Mouse (Mus musculus): ENCODE data around the gene Slc25a51.

Gene Slc25a51

DNA sequence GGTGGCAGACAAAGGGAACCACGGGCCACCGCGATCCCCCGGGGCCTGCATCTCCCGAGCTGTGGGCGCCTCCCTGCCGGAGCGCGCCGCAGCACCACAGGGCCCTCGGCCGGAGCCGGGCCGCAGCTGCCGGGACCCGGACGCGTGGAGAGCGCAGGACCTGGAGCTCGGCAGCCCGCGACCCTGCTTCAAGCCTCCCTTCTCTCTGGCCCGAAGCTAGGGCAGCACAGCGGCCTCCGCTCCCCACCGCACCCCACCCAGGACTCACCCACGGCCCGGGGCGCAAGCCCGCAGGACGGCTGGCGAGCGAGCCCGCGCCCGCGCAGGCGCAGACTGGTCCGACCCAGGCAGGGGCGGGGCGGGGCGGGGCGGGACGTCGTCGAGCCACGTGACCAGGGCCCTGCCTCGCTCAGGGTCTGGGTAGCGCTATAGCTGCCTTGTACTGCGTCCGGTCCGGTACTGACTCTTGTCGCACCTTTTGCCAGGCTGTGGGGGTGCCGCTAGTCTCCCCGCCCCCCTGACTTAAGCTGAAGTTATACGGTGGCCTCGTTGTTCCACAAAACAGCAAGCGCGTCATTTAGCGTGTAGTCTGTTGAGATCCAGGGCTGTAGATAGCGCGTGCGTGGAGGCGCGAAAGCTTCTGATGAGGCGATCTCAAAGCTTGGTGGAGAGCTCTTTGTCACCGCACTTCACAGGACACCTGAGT, at the start of gene Slc25a51:
Slc25a51 (minus strand) TSS at position 340 of the 706 bp plus-strand sequence.
- peak; percentile 92 for DNase-seq (ENCODE audit: low read depth, low spot score)

DNA sequence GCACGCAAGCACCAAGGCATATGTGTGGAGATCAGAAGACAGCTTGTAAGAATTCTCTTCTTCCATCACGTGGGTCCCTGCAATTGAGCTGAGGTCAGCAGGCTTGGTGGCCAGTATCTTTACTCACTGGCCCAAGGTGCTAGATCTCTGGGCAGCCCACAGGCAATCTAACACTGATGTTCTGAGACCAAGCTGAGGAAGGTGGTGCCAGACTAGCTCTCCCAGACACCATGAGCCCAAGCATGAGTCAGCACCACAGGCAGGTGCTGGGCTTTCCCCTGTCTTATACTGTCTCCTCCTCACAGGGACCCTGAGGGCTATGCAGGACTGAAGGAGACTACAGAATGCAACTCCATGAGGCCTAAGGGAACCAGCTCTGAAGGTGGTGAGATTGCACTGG, 49.0 kb upstream of the Slc25a51 start:
- peak; percentile 29 for DNase-seq (ENCODE audit: low read depth, low spot score)

DNA sequence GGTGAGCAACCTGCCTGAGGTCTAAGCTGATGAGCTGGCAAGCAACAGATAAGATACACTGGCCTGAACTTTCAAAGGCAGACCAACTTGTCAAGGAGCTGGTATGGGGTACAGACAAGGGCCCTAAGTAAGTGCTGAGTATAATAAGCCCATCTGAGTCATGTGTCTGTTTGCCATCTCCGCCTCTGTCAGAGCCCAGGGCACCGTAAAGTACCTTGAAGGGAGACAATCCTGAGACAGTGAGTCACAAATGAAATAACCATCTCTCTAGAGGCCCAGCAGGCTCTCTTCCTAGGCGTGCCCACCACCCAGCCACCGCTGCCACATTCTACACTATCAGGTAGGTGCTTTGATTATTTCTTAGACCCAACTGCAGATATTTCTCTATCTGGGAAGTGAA, 46.4 kb upstream of the Slc25a51 start:
- no peak for DNase-seq (ENCODE audit: low read depth, low spot score)

DNA sequence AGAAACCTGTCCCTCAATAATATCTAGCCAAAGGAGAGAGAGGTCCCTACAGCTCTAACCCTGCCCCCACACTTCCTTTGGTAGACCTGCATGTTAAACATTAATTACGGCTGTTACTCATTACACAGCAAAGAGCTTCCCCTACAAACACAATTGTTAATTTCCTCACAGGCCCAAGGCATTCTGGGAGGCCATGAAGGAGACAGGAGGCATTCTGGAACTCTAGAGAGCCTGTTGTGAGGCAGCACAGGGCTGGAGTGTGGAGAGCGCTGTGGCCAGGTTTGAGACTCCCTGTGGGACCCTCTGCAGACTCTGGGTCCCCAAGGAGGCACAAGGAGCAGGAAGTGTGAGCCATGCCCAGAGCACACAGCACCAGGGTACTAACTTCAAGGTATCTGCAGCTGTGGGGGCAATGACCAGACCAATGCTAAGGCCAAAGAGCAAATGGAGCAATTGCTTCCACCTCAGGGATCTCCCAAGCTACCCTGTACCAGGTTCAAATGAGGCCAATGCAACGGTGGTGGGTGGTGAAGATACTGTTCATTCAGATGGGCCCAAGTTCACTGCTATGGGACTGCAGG, 44.8 kb upstream of the Slc25a51 start:
- no peak for DNase-seq (ENCODE audit: low read depth, low spot score)

DNA sequence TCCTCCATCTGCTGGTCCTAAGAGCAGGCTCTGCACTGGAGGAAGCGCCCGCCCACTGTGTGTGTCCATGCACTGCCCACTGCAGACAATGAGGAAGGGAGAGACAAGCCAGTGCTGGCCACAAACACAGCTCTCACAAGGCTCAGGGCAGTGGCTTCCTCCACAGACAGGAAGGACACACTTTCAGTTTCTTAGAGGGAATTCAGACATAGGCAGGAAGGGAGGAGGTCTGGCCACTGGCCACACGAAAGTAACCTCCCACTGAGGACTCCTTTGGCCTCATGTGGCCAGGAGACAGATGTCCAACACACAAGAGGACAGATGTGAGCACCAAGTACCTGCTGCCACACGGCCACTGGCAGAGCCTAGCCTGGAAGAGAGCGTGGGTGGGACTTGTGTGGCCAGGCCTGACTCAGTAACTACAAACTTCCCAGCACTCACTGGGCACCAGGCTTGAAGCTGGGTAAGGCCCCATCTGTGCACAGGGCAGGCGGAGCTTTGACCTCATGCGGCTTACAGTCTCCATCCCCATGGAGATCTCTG, 44.1 kb upstream of the Slc25a51 start:
- no peak for DNase-seq (ENCODE audit: low read depth, low spot score)

DNA sequence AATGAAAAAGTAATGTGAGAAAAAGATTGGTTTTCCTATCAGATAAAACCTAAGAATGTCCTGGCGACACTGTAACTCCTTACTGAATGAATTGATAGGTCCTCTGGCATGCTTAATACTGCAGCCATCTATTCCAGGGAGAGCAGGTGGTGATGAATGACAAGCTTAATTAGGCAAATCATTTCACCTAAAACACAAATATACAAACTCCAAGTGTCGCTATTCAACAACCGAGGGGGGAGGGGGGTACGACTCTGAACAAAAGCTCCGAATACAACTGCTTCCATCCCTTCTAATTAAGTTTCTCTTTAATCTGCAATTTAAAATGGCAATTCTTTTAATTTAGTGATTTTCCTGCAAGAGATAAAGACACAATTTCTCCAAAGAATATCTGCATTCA, 40.4 kb upstream of the Slc25a51 start:
- no peak for DNase-seq (ENCODE audit: low read depth, low spot score)

DNA sequence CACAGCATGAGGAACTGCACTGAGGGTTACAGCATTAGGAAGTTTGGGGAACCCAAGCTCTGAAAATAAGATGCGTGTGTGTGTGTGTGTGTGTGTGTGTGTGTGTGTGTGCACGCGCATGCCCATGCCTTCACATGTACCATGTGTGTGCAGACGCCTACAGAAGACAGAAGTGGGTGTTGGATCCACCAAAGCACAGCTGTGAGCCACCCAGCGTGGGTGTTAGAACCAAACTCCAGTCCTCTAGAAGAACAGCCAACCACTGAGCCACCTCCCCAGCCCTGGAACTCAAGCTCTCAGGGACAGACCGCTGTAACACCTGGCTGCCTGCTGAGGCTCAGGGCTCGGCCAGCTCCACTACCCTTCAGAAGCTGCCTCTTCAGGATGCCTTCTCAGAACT, 39.9 kb upstream of the Slc25a51 start:
- DNase-seq (ENCODE audit: low read depth, low spot score), result no peak

DNA sequence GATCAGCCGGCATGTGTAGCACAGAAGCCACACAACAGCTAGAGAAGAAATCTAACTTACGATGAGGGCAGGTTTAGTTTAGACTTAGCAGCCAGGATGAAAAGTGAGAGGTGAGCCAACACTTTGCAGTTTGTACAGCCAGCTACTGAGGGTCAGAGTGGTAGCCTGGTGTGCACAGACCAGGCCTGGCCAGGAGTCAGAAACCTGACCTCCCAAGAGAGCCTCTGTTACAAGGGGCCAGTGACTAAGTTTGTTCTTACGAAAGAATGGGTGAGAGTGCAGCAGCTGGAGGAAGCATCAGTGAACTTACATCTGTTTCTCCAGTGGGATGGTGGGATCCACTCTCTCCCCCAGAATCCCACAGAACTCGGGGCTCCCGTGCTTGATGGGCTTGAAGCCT, 38.6 kb upstream of the Slc25a51 start:
- DNase-seq (ENCODE audit: low read depth, low spot score), result no peak

DNA sequence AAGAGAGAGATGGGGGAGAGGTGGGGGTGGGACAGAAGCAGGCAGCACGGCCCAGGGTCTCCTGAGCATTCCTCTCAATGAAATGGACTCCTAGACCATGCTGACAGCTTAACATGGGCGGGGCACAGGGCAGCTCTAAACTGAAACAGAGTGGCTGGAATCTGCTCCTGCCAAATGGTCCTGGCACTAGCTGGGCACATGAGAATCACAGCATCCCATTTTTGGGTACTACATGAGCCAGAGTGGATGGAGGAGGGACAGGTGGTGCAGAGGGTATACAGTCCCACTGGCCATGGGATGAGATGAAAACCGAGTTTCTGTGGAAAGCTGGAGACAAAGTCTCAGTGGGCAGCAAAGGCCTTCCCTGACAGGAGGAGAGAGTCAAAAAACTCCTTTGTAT, 36.7 kb upstream of the Slc25a51 start:
- DNase-seq (ENCODE audit: low read depth, low spot score), result no peak

DNA sequence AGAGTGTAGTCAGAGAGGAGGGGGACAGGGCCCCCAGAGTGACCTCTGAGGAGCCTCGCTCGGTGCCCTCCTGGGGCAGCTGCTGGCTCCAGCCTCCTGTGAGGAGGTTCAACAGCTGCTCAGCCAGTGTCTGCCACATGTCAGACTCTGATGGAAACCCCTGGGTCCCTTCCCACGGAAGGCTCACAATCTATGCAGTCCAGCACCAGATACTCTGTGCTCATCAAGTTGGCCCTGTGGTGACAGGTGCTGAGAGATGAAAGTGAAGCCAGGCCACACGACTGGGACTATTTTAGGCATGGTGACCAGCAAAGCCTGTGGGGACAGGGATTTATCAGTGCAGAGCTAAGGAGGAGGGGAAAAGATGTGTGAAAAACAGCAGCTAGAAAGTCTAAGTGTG, 36.2 kb upstream of the Slc25a51 start:
- DNase-seq (ENCODE audit: low read depth, low spot score), result no peak

DNA sequence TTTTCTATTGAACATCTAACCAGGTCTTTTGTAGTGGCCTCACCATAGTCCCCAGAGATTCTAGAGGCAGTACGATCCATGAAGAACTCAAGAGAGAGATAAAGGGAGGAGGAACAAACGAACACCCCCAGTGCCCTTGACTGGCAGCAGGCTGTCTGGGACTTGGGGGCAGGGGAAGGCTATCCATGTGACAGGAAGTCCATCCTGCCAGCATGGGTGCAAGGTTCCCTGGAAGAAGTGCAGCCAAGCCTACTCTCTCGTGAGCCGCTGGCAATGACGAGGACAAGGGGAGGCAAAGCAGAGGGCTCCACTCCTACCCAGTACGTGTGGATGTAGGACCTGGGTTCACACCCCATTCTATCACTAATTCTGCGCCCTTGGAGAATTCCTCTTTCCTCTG, 35.1 kb upstream of the Slc25a51 start:
- no peak for DNase-seq (ENCODE audit: low read depth, low spot score)

DNA sequence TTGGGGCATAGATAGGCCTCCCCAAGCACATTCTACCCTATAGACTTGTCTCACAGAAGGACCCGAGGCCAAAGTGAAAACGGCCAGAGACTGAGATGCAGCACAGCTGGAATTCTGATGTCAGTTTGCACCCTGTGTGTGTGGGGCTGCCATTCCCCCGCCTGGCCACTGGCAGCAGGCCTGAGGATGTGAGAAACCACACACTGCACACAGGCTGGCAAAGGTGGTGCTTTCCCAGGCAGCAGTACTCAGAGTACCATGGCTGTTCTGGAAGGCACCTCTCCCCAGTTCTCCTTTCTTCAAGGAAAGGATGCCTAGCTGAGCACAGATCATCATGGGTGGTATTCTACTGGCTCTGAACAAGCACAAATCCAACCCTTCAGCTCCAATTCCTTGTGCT, 33.7 kb upstream of the Slc25a51 start:
- DNase-seq (ENCODE audit: low read depth, low spot score), result no peak

DNA sequence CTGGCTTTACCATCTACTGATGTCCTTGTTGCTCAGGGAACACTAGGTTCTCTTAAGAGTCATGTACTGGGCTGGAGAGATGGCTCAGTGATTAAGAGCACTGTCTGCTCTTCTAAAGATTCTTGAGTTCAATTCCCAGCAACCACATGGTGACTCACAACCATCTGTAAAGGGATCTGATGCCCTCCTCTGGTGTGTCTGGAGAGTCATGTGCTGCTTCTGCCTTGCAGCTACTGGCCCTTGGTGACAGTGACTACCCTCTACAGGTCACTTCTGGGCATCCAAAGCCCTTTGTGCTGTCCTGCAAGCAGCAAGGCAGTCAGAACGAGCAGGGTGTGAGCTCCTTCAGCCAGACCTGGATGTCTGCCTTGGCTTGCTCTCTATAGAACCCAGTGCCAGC, 33.2 kb upstream of the Slc25a51 start:
- DNase-seq (ENCODE audit: low read depth, low spot score), result no peak

DNA sequence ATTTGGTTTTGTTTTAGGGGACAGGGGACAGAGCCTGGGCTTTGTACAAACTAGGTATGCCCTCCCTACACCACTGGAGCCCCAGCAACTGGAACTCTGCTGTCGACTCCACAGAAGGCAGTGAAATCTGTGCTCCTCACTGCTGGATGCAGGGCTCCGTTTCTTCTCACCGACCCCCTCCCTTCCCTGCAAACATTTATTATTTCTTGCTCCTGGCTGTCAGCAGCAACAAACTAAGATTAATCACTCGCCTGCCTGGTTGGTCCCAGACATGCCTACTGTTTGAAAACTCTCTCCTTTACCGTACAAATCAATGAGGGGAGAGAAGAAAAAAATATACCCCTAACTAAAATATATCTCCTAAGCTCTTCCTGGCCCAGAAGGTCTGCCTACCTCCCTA, 30.7 kb upstream of the Slc25a51 start:
- DNase-seq (ENCODE audit: low read depth, low spot score), result no peak

DNA sequence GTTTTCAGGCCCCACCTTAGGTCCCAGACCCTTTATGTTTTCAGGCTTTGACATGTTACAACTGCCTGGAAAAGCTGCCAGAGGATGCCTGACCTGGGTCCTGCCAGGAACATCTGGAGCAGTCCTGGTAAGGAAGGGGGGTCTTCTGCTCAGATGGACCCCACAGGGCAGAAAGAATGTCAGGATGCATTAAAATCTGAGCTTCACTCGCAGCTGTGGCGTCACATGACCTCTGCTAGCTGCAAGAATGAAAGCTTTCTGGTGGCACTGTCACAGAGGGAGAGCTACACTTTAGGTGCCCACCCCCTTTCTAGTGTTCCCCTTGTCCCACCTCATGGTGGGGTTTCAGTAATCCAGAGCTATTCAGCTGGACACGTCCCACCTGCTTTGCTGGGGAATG, 28.4 kb upstream of the Slc25a51 start:
- DNase-seq (ENCODE audit: low read depth, low spot score), result no peak

DNA sequence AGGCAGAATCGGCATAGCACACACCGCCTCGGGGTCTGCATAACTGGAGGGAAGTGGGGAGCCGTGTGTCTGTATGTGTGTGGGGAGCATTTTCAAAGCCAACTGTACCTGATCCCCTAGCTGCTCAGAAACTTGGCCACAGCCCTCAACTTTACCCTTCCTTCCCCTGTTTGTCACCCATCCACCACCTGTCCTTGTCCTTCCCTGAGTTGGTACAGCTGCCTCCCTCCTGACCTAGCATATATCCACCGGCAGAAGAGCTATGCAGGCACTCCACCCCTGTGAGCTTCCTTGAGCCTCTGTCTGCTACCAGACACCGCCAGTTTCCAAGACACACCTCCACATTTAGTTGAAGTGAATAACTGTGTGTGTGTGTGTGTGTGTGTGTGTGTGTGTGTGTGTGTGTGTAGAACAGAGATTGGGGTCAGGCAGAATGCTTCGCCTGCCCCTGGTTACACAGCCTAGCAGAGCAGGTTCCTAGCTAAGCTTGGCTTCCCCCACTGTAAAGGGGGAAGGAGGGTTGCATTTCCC, 27.9 kb upstream of the Slc25a51 start:
- no peak for DNase-seq (ENCODE audit: low read depth, low spot score)

DNA sequence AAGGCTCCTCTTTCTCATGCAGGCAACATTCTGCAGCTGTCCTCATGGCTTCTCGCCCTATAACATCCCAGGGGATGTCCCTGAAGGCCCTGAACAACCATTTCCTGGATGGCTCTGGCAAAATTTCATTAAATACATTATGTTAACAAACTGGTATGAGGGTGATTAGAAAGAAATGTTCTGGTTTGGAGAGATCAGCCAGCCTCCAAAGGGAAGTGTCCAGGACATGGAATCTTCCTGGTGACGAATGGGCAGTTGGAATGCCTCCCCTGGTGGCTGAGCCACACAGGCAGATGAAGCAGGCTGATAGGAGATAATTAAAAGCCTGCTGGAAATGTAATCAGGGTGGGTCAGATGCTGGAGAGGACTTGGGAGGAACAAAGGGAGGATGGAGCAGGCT, 27.3 kb upstream of the Slc25a51 start:
- no peak for DNase-seq (ENCODE audit: low read depth, low spot score)

DNA sequence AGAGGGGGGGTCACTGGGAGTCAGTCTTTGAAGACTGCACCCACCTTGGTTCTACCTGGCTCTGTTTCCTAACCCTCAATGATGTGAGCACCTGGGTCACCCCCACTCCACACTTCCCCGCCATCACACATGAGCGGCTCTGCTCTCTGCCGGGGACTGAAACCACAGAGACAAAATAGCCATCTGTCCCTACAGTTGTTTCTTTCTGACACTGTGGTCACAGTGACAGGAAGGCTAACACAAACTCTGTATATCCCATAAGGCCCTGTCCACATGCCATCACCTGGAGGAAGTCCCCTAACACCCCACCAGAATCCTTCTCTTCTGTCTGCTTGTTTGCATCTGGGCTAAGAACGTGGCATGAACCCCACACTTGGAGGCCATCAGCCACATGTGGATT, 26.1 kb upstream of the Slc25a51 start:
- DNase-seq (ENCODE audit: low read depth, low spot score), result peak; percentile 75

DNA sequence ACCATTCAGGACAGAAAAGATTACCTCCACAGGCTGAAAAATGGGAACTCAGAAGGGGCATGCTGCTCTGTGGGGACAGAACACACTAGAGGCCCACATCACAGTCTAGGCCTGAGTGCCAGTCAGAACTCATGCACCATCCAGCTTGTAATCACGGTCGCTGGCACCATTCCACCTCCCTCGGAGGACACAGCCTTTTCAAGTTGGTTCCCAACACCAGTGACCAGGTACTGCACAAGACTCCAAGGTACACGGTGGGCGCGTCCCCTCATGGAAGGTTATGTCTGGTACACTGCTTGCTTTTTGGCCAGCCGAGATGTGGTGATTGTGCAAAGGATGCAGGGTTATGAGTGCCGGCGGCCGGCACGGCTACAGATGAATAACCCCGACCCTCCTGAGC, 25.5 kb upstream of the Slc25a51 start:
- DNase-seq (ENCODE audit: low read depth, low spot score), result no peak

DNA sequence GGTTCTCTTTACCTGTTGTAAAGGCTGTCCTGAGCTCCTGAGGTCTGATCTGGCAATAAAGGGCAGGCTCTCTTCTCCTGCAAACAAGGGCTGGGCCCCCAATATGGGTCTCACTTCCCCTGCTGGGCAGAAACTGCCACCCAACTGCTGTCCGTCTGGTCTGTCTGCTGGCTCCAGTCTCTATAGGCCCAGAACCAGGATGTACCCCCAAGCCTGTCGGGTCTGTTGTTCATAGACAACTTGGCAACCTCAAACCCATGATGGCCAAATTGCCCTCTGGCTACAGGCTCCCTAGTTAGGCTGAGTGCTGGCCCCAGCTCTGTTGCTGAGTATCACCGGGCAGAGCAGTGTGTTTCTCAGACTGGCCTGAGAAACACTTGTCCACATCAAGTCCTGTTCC, 23.2 kb upstream of the Slc25a51 start:
- DNase-seq (ENCODE audit: low read depth, low spot score), result no peak

DNA sequence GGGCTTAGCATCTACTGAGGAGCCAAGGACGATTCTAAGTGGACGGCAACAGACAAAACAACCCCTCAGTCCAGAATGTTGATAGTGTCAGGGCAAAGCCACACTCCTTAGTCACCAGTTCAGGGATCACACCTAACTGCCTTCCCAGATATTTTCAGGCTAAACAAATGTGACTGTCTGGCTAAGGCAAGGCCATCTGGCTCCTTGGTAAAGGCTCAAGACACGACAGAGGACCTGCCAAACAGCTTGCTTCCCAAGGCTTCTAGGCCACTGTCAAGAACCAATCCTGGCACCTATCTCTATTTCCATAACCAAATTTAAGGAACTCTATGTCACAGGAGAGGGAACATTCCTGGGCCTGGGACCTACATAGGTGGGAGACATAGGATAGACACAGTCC, 22.8 kb upstream of the Slc25a51 start:
- no peak for DNase-seq (ENCODE audit: low read depth, low spot score)

DNA sequence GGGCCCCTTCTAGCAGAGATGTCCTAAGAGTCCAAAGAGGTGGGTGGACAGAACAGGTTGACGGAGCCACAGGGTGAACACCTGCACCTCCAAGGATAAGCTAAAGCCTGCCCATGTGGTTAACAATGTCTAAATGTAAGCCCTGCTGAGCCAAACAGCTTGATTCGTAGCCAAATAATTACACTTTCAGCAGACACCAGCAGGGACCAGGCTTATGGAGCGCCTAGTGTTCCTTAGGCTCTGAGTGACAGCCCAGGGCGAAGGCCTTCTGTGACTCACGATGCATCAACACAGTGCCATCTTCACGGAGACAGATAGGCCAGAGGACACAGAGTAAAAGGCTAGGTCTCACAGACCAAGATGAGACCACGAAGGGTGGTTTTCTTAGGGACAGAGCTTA, 20.9 kb upstream of the Slc25a51 start:
- no peak for DNase-seq (ENCODE audit: low read depth, low spot score)

DNA sequence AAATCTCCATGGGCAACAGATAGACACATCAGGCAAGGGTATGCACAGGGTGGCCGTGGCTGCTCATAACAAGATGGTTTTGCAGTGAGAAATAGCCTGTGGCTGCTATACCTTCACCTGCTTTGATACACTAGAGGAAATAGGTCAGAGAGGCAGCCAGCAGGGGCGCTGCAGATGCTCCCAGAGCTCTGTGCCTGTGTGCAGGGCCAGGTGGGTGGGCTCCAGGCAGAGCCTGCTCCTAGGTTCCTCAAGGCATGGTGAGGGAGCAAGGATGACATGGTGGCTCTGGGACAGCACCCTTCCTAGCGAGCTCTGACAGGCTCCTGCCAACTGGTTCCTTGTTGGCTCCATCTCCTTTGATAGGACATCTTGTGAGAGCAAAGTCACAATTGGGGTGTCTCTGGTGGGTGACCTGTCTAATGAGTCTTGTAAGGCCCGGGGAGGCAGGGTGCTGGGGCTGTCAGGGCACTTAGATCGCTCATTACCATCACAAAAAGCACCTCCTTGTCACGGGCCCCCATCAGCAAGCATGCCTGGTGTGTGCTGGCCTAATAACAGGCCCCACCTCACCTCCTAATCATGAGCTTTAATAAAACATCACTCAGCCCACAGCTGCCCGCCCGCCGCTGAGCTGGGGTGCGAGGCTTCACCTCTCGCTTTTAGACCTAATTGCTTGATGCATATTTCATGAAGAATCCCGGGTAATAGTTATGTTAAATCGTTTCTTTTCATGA, 18.3 kb upstream of the Slc25a51 start:
- peak; percentile 38 for DNase-seq (ENCODE audit: low read depth, low spot score)

Measured in A20 (cell line).